Mouse (Mus musculus) kidney, postnatal 25 days (tissue): ENCODE results near the gene Csnk2a2.

Source experiments
- DNase-seq, 2 experiments: peaks; one replicate each; pipeline ENCODE4 v3.0.0; 2021; ENCODE audit warnings: mixed read lengths in 2 of 2

The Csnk2a2 gene

DNA sequence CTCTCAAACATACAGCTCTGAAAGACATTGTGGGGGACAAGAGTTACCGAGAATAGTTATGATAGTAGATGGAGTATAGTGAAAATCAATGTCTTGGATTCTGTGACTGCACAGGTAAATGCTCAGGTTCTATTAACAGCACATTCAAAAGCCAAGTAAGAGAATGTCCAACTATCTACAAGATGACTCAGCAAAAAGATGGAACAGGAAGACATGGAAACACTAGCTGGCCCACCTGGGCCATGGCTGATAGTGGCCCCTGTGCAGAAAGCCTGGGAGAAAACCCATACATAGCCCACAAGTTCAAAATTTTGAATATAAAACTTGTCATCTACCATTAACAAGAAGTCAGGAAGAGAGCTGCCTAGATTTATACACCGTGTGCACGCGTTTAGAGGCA, 19.8 kb downstream of the Csnk2a2 start:
- no peak for DNase-seq

DNA sequence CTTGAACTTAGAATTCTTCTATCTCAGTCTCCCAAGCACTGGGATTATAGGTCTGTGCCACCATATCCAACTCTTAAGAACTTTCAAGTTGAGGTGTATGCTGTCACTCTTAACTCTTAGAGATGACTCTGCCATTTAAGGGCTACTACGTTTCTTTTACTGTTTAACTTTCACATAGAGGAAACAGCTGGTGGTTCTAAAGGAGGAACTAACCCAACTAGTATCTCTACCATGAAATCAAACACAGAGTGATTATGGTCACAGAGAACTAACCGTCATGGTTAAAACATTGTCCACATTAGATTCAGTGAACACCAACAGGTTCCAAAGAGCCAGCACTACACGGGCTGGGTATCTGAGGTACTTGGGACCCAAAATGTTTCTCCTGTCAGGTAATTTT, 20.8 kb downstream of the Csnk2a2 start:
- DNase-seq = no peak

DNA sequence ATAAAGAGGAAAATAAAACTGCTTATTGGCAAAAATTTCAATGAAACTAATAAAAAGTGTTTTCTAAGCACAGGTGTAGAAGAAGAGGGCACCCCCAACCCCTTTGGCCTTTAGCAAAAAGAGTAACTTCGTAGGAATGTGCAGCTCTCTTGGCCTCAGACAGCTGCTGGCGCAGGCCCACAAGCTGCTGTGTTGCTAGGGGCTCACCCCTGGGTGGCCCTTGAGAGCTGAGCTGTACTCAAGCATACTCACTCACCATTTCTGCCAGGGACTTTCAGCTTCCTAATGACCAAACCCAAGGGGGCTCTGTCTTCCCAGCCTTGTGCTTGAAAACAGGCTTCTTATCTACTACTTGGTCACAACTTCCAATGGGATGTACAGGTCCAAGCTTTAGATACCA, 23.3 kb downstream of the Csnk2a2 start:
- no peak for DNase-seq

DNA sequence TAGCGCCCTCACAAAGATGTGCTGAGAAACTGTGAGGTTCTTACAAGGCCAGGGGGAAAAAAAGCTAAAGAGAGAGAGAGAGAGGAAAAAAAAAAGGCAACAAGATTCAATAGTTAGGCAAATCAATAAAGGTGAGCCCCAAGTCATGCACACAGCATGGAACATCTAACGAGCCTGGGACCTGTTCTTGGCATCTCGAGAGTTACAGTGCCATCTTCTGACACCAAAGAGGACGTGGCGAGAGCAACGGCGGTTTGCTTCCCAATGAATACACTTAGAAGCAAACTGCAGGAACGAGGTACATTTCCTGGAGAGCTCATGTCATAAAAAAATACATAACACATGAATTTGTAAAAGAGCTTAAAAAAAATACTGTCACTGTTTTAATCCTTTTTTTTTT, 37.3 kb downstream of the Csnk2a2 start:
- DNase-seq = no peak

DNA sequence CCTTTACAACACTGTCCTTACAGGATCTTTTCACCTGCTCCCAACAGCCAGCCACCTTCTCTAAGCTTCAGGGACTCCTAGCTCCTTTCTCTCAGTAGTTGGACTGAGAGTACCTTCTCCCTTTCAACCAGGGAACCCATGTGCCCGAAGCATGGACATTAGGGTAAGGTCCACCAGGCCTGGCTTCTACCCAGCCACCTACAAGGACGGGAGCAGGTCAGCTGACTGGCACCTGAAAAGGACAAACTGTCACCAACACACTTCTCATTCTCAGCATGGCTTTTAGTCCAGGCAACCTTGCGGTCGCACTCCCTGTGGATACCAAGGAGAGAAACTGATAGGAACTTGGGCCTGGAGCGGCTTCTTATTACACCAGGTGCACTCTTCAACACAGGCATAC, 39.6 kb downstream of the Csnk2a2 start:
- peak; percentile 78 to 90 for DNase-seq

DNA sequence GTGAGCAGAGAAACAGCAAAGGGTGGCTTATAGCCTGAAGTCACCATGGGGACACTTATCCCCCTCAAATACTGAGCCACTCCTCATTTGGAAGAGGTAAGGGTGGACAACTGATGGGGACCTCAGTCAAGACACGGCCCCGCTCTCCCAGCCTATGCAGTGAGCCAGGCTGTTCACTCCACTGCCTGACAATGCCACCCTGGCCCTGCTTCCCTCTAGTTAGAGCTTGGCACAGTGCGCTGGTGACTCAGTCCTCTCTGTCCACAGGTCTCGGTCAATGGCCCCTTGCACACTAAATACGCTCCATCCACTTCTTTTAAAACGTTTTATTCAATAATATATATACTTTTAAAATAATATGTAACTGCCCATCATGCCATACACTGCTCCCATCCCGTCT, 42.2 kb downstream of the Csnk2a2 start:
- DNase-seq = no peak

DNA sequence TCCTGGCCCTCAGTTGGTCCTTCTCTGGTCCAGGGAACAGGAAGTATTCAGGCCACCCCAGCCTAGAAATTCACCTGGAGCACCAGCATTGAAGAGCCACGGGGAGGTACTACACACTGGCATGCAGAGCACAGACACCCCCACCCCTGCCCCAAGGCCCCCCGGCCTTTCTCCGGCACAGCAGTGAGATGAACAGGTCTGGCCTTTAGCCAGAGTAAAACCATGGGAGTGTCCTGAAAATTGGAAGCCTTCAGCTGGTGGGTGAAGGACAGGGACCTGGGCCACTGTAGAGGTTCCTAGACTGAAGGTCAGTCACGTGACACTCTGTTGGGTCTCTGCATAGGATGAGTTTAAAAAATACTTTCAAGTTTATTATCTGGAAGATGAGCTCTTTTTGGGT, 44.8 kb downstream of the Csnk2a2 start:
- DNase-seq = no peak

DNA sequence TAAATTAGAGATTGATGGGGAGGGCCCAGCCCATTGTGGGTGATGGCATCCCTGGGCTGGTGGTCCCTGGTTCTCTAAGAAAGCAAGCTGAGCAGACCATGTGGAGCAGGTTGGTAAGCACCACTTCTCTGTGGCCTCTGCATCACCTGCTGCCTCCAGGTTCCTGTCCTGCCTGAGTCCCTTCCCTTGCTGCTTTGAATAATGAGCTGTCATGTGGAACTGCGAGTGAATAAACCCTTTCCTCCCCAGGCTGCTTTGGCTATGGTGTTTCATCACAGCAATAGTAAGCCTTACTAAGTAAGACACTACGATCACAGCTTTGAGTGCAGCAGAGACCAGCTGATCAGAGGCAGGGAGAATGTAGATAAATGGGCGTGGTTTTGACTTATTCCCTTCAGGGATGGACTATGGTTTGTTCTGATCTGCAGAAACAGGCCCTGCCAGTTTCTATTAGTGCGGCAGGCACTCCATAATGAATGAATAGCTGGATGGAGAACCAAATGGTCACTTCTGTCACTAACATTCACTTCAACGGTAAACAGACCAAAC, 48.3 kb downstream of the Csnk2a2 start:
- peak in 1 of 2 experiments; percentile 16 for DNase-seq

DNA sequence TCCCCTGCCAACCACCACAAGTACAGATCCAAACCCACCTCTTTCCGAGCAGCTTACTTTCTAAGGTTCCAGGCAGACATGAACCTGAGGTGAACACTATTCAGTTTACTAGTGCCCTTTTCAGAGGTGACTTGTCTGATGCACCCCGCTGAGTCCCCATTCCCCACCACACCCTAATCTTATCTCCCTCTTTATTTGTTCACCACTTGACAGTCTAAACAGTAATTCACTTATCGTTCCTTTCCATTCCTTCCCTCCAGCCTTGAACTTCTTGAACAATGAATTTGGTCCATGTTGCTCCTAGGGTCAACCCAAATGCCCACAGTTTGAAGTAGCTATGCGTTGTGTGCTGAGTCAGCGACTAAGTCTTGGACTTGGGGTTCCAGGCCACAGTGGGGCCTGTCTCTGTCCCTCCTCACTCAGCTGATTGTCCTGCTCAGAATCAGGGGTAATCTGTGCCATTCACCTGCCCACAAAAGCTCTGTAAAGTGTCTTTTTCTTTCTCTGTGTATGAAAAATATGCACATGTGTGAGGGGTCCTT, 49.6 kb downstream of the Csnk2a2 start:
- DNase-seq = peak in 1 of 2 experiments; percentile 10

DNA sequence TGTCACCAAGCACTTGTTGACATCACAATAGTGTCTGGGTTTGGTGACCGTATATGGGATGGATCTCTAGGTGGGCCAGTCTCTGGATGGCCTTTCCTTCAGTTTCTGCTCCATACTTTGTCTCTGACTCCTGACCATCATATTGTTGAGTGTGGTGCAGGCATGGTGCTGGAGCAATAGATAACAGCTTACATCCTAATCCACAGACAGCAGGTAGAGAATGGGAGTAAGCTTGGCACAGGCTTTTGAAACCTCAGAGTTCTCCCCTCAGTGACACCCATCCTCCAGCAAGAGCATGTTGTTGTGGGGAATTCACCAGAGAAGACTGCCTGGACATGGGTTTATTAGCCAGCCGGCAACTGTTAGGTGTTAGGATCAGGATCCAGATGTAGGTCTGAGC, 50.4 kb downstream of the Csnk2a2 start:
- peak in 1 of 2 experiments; percentile 6 for DNase-seq

DNA sequence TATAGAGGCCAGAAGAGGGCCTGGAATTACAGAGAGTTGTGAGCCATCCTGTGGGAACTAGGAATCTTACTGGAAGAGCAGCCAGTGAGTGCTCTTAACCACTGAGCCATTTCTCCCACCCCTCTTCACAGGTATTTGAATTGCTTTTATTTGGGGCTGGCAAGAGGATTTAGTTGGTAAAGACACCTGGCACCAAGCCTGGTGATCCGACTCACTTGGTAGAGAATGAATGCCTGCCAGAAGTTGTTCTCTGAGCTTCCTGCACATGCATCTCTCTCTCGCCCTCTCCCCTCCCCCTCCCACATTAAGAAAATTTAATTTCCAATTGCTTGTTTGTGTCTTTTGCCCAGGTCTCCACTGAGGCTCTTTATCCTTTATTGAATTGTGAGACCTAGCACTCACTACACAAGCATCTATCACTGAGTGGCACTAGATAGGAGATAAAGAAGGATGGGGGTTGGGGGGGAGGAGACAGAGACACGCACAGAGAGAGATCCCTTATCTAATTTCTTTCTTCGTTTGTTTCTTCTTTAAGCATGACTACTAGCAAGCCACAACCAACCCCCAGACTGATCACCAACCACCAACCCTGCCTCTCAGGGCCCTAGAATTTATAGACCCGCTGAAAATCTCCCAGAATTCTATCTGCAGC, 52.4 kb downstream of the Csnk2a2 start:
- DNase-seq = peak in 1 of 2 experiments; percentile 17

DNA sequence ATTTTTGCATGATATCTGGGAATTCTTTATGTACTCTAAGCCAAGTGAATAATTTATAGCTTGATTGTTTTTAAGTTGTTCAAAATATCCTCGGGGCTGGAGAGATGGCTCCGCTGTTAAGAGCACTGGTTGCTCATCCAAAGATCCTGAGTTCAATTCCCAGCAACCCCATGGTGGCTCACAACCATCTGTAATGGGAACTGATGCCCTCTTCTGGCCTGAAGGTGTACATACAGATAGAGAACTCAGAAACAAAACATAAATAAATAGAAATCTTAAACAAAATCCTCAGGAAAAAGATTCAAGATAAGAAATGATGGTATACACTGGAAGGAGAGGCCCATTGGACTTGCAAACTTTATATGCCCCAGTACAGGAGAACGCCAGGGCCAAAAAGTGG, 53.9 kb downstream of the Csnk2a2 start:
- no peak for DNase-seq

DNA sequence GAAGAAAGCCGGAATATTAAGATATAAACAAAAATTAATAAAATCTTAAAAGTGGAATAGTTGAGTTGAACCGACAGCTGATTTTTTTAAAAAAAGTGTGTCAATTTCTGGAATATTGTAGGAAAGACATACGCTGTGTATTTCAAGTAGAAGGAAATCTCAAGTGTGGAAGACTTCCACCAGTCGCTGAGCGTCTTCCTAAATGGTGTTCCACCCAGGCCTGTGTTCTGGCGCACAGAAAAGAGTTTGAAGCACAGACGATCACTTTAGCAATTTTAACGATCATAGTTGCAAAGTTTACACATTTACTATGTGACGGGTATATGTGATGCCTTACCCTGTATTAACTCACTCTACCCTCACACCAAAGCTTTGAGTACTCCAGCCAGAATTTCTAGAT, 54.4 kb downstream of the Csnk2a2 start:
- DNase-seq = no peak

DNA sequence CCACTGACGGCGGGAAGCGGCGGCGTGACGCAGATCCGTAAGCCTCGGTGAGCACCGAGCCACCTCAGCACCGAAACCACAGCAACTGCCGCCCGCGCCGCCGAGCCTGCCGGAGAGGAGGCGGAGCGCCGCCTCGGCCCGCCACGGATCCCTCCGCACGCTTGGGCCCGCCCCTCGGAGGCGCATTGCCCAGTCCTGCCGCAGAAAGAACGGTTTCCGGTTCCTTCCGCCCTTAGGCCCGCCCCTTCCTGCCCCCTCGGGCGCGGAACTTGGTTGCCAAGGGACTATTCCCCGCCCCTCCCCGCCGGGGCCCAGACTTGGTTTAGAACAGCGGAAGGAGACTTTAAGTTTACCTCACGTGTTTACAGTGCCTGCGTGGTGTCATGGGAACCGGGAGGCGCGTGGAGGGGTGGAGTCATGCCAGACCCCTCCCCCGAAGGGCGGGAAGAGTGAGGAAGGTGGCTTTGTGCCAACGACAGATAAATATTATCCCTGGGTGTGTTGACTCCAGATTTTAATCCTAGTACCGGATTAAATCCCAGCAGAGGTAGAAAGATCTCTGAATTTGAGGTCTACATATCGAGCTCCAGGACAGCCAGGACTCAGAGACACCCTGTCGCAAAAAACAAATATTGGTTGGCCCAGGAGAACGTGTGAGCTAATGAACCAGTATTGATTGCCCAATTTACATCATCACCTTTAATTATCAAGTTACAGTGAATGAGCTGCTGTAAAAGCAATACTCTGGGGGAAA, 55.0 kb downstream of the Csnk2a2 start, which contains the start of gene Cfap20:
Cfap20 (minus strand) TSS at position 184 of the 754 bp plus-strand sequence.
- DNase-seq = peak; percentile 99 to 100

DNA sequence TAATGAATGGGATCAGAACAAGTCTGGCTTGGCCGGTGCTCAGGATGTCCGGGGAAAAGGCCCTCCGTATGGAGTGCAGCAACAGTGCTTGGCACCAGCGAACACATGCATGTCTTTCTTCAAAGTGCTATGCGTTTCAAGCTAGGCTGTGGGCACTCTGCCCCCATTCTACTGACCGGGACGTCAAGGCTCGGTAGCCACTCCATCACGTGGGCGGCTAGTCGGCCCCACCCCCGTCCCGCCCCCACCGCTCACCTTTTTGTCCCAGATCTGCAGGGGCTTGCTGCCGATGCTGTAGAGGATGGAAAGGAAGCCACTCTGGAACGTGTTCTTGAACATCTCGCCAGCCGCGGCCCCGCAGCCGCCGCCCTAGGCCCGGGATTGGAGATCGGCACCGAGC, 55.6 kb downstream of the Csnk2a2 start:
- peak; percentile 54 to 74 for DNase-seq

DNA sequence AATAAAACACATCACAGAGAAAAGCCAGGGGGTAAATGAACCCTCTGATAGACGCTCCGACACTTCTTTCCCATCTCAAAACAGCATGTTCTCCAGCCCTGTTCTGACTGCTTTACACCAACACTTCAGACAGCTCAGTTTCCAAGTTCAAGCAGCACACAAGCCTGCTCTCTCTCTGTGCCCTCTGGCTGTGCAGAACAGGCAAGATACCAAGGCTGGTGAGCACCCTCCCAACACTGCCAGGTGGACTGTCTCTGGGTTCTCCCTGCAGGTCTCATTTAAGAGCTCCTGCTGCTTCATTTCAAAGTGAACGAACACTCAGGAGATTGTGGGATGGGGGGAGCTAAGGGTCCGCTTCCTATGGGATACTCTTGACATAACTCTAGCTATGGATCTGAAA, 56.7 kb downstream of the Csnk2a2 start:
- no peak for DNase-seq

DNA sequence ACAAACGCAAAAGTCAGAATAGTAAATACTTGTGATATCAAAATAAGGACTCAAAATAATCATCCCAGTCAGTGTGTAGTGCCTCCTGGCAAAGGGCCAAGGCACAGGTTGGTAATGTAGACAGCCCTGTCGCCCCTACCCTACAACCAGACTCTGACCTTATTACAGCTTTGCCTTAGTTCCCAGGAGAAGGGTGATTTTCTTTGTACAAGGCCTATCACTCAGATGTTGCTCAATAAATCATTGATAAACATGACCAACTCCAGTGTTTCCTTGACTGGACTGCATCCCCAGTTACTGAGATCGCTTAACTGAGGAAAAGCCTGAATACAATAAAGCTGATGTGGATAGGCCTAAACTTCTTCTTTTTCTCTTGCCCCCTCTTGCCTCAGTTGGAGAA, 57.4 kb downstream of the Csnk2a2 start:
- DNase-seq = no peak

DNA sequence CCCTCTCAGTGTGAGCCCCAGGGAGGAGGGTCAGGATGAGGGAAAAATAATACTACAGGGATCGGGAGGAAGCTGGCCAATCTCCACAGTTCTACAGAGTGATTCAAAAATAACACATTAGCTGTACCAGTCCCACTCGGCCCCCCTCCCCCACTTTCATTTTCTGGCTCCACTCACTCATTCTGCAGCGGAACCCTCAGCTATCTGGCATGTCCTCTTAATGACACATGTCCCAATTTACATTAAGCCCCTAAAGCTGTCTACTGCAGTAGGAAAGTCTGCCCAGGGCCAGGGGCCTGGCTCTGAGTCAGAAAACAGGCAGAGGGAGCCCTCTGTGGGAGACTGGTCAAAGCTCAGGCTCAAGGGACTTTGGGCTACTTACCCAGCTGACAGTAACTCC, 59.9 kb downstream of the Csnk2a2 start:
- peak; percentile 73 to 84 for DNase-seq

DNA sequence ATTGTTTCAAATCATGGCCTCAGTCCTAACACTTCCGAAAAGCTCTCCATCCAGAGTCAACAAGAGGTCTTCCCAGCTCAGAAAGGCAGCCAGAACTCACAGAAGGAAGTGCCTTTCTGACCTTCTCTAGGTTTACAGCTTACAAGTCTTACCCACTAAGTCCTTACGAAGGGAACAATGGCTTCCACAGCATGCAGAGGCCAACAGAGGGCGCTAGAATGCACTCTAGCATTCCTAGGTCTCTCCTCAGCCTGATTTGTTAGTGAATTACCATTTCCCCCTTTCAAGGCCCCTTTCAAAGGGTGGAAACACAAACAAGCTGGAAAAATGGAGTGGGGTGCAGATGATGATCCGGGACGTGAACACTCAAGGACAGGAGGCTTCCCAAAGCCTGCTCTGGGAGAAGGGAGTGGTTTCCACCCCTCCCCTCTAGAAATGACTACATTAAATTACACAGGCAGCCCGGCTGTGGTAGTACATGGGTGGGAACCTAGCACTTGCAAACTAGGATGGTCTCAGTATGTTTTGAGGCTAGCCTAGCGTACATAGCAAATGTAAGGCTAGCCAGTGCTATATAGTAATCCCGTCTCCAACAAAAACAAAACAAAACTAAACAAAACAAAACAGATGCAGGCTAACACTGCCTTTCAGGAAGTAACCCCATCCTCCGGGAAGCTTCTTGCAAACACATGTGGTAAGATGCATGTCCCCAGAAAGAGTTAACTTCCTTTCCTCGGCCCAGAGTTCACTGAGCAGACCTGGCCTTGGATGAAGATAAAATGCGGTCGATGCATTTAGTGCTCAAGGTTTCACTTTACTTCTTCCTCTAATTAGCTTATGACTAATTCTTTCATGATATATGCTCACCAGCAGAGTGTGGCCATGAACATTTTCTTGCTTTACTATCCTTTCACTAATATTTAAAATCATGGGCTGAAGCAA, 62.0 kb downstream of the Csnk2a2 start:
- peak; percentile 78 to 87 for DNase-seq

DNA sequence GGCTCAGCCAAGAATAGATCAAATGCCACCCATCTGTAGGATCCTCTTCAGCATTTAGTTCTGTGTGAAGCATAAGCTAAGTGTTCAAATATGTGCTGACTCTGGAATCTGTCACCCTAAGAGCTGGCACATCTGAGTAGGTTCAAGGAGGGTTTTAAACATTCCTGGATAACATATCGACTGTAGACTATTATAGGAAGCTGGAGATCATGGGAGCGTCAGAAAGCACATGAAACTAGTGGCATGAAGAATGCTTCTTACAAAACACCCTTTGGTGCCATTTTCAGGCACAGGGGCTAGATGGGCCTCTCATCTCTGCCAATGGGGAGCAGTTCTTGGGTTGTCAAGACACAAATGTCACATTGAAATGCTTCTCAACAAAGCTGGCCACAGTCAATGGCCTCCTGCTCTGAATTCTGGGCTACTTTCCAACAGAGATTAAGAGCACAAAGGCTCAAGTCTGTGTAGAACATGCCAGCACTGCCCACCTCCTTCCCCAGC, 63.0 kb downstream of the Csnk2a2 start:
- DNase-seq = peak in 1 of 2 experiments; percentile 14

DNA sequence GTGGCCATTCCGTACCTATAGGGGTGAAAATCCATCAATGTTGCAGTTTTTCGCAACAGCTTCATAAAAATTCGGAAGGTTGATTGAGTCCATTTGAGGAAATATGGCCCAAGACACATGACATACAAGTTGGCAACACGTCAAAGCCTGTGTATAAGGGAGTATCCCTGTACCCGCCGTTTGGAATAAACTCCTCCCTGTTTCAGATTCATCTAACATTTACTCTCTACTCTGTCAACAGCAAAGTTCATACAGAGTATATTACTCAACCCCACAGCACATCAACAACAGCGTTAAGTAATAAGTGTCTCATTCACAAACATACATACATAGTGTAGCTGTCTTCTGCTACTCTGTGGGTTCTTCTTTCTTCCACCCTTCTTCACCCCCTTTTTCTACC, 65.2 kb downstream of the Csnk2a2 start:
- DNase-seq = no peak

DNA sequence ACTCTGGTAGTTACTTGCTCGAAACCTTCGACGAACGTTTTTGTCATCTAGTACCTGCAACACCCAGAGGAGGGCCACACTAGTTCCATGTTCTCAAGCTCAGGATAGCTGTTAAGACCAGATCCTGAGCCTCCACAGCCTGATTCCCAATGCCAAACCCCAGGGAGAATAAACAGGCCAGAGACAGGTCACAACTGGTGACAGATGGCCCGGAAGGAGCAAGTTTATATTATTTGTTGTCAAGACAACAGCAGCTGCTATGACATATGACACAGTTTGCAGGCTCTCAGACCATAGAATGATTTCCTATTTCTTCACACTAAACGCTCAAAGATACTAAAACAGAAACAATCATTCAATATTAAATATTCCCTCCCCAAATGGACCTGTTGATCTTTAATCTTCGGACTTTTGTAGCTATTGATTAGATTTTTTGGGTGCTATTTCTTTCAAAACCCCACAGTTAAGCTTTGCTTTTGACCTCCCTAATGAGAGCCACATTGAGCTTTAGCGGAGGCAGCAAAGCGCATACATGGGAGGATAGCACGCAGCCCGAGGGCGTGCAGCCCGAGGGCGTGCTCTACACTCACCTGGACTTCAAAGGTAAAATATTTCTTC, 67.5 kb downstream of the Csnk2a2 start:
- no peak for DNase-seq
